Mouse (Mus musculus) c-Kit-positive CD71-positive TER-119-negative erythroid progenitor cells, embryonic 14.5 days (primary cell): Measurements from ENCODE around the gene Rnf225.
"Not testable (repeated sequence)": the region's sequence is repeated elsewhere in the genome, so short reads cannot be mapped to it uniquely, and the experiment has no call there.

ENCODE experiments used
- DNase-seq: peaks from one replicate; pipeline ENCODE4 v3.0.0-alpha.2; 2013; ENCODE audit warnings: low read depth

Rnf225 gene

DNA sequence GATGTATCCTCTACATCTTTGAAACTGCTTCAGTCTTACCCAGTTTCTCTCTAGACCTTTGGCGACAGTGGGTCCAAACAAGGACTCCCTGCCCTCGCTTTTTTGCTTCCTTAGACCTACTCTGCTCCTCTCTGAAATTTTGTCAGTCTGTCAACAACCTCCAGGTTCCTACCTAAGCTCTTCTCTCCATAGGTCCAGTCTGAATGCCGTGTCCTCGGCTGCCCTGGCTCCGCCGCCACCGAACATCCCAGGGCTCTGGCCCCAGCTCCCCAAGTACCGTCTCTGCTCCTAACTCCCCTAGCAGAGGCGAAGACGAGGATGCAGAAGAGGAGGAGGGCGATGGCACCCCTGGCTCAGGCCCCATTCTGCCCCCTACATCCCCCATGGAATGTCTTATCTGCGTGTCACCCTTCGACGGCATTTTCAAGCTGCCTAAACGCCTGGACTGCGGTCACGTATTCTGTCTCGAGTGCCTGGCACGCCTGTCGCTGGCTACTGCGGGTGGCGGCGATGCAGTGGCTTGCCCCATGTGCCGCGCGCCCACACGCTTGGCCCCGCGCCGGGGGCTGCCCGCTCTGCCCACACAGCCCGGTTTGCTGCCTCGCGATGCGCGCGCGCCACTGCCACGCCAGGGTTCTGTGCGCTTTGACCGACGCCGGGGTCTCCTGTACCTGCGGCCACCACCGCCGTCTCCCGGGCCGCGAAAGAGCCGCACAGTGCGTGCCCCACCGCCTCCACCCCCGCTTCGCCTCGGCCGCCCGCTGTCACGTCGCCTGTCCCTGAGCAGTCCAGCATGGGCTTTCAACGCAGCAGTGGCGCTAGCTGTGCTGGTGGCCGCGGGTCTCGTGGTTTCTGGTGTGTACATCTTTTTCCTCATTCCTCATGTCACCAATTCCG lies 725 bp downstream of the Rnf225 start:
- DNase-seq: no peak

DNA sequence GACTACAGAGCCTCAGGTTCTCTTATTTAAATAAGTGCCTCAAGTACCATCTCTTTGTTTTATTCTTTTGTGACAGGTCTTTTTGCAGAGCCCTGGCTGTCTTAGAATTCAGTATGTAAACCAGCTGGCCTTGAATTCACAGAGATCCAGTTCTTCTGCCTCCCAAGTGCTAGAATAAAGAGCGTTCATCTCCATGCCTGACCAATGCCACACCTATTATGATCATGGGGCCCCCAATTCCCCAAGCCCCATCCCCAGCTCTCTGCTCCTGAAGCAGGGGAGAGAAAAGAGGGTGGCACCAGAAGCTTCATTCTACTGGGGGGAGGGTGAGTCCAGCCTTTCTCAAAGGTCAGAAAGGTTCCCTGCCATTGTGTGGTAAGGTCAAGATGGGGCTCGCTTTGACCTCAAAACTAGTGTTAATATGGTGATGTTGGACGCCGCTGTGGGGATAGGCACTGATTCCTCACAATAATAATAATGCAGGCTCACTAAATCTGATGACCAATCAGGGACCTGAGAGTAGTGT lies 6.5 kb downstream of the Rnf225 start:
- DNase-seq: no peak

DNA sequence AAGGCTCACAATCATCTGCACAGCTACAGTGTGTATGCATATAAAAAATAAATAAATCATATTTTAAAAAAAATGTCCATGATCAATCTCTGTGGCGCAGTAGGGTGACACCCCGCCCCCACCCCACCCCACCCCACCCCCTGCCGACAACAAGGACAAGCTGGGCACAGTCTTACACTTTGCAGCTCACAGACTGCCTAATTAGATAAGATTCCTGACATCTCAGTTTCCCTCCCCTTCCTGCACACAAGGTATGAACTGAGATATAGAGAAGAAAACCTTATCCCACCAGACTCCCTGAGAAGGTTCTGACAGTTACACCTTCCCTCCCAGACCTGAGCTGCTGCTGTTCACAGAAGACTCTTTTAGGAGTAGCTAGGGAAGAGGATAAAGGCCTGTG lies 7.6 kb downstream of the Rnf225 start:
- no peak for DNase-seq

DNA sequence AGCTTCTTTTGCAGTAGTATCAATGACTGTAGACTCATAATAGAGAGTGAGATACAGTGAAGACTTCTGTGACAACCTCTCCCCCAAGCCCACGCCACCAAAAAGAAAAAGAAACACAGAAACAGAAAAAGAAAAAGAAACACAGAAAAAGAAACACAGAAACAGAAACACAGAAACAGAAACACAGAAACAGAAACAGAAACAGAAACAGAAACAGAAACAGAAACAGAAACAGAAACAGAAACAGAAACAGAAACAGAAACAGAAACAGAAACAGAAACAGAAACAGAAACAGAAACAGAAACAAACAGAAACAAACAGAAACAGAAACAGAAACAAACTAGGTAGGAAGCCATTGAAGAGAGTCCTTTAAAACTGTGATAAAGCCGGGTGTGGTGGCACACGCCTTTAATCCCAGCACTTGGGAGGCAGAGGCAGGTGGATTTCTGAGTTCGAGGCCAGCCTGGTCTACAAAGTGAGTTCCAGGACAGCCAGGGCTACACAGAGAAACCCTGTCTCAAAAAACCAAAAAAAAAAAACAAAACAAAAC lies 10.1 kb downstream of the Rnf225 start:
- not testable (repeated sequence) for DNase-seq

DNA sequence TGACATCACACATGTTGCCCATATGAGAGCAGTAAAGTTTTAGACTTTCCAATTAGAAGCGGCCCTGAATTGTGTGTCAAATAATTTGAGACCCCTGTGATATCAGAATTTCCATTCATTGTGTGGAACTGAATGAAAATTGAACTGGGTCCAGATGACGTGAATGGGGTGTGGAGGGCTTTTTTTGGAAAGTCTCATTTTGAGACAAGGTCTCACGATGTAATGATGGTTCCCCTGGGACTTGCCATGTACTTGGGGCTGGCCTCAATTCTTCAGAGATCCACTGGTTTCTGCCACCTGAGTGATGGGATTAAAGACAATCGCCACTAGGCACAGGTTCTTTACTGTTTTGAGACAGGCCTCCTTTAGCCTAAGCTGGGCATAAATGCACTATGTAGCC lies 13.4 kb downstream of the Rnf225 start:
- no peak for DNase-seq

DNA sequence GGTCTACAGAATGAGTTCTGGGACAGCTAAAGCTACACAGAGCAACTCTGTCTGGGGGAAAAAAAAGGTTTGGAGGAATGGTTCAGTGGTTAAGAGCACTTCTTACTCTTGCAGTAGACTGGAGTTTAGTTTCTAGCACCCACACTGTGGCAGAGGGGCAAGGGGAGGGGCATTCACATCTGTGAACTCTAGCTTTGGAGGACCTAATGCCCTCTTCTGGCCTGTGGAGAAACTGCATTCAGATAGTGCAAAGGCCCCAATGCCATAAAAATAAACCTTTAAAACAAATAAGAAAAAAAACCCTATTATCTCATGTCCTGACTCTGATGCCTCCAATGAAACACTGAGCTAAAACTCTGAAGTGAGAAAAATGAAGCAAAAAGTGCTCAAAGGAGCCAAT lies 16.3 kb downstream of the Rnf225 start:
- no peak for DNase-seq

DNA sequence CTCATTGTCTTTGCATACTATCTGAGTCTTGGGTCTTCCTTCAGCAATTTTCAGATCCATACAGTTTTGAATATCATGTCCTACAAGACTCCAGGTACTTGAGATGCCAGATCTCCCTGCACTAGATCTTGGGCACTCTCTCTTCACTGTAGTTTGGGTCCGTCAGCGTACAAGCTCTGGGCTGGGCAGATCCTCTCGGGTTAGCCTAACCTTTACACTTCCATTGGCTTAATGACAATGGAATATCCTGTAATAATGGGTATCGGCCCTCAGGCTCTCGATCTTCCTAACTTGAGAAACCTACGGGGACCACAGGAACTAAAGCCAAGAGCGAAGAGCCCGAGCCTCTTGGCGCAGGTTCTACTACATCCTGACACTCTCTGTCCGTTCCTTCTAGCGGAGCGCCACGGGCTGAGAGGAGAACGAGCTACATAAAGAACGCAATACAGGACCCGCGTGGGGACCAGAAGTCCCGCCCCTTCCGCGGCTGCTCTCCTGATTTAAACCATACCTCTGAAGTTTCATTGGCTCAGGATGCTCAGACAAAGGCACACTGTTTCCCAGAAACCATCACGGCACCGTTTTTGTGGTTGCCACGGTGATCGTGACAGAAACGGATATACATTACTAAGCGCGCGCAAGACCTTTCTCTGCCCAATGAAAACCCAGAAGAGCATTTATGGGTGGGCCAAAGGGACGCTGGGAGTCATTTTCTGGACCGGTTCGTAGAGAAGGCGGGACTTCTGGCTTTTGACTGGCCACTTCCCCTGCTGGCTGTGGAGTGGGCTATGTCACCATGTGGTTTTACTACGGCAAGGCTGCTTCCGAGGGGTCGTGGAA lies 22.0 kb downstream of the Rnf225 start:
- peak; percentile 89 for DNase-seq

DNA sequence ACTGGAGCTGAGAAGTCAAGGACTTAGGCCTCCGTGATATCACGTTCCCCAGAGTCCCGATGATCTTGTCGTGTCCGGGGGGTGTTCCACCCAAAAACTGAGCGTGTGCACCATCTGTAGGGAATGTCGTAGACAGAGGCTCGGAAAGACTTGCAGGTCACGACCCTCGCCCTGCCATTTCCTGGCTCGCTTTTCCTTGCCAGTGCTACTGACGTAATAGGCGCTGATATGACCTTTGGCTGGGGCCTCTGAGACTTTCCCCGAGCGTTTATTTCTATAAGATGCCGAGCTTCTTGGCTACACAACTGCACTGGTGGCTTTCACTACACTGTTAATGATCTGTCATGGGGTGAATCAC lies 22.6 kb downstream of the Rnf225 start:
- no peak for DNase-seq

DNA sequence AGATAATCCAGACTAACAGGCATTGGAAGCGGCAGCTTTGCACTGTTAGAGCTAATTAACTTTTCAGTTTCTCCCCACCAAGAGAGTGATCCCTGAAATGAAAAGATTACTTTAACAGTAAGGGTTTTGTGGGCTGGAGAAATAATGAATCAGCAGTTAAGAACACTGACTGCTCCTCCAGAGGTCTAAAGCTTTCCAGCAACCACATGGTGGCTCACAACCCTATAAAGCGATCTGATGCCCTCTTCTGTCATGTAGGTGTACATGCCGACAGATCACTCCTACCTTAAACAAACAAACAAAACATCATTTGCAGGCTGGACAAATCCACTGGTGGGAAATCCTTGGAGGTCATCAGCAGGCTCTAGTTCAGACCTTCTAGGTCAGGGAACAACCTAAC lies 27.7 kb downstream of the Rnf225 start:
- no peak for DNase-seq

DNA sequence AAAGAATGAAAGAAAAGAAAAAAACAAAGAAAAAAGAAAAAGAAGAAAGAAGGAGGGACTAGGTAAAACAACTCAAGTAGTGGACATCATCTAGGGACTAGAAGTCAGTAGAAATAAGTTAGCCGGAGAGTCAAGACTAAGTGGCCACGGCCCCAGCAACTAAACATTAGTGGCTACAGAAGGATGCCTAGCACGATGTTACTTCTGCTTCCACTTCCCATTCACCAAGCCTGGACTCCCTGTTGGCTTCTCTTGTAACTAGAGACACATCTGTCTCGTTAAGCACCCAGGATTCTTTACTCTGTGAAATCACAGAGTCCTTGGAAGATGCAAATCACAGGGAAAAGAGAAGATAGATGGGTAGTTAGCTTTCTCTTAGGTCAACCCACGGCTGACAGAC lies 30.3 kb downstream of the Rnf225 start:
- no peak for DNase-seq

DNA sequence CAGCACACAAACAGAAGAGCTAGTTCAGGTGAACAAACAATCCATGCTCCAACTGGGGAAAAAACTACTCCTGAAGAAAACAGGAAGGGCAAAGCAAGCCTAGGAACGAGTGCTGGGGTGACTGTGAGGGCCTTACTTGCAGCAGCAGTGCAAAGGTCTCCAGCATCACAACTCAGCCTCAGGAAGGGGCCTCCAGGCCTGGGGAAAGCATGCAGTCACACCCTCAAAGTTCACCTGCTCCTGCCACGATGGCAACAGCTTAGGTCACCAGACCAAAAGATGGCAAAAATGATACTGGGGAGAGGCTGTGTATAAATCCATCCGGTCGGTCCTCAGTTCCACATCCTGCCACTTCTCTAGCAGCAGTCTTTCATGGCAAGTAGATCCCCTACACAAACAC lies 31.7 kb downstream of the Rnf225 start:
- DNase-seq: no peak

DNA sequence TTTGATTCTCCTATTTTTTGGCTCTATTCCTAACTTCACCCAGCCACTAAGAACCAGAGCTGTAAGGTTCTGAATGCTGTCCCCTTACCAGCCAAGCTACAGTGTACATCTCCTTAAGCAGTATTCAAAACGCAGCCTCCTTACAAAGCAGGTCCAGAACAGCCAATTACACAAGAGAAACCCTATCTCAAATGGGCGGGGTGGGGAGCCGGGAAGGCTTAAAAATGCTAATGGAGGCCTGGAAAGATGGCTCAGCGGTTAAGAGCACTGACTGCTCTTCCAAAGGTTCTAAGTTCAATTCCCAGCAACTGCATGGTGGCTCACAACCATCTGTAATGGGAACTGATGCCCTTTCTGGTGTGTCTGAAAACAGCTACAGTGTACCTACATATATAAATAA lies 32.5 kb downstream of the Rnf225 start:
- no peak for DNase-seq

DNA sequence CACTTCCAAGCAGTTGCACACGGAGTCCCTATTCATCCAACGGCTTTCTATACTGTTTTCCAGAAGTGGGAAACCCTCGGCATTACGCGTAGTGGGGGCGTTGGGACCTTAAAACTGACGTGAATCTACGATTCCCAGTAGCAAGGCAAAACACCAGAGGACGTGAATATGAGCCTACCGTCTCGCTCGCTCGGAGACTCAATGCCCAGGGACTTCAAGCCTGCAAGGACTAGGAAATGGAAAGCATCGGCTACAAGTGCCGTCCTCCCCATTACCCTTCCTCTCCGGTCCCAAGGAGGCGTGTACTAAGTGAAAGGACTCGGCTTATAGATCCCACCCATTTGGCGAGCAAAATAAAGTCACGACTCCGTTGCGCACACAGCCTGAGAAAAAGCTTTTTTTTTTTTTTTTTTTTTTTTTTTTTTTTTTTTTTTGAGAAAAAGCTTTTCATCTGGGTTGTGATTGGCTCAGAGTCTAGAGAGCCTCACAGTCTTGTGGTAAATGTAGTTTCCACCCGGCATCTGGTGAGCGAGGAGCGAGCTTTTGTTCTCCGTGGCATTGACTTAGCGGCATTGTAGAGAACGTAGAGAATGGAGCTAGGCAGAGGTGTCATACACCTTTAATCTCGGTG lies 34.4 kb downstream of the Rnf225 start:
- peak; percentile 63 for DNase-seq

DNA sequence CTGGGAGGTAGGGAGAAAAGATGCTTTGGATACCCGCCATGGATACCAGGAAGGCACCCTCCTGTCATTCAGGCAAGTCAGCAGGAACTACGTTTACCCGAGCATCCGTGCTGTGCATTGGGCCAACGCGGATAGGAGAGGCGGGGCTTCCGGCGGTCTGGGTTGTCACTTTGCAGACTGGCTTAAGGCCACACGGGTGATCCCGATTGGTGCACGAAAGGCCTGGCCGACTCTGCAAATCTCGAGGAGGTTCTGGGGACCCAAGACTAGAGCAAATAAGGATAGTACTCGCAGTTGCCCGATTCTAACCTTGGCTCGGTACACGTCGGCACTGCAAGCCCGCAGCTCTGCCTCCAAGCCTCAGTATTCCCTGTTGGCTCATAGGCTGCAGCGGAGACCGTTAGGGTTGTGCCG lies 38.5 kb downstream of the Rnf225 start, which contains the start of gene Zfp324:
Gene Zfp324, plus strand, starts transcription at position 161 of the 414 bp plus-strand sequence.
- peak; percentile 85 for DNase-seq

DNA sequence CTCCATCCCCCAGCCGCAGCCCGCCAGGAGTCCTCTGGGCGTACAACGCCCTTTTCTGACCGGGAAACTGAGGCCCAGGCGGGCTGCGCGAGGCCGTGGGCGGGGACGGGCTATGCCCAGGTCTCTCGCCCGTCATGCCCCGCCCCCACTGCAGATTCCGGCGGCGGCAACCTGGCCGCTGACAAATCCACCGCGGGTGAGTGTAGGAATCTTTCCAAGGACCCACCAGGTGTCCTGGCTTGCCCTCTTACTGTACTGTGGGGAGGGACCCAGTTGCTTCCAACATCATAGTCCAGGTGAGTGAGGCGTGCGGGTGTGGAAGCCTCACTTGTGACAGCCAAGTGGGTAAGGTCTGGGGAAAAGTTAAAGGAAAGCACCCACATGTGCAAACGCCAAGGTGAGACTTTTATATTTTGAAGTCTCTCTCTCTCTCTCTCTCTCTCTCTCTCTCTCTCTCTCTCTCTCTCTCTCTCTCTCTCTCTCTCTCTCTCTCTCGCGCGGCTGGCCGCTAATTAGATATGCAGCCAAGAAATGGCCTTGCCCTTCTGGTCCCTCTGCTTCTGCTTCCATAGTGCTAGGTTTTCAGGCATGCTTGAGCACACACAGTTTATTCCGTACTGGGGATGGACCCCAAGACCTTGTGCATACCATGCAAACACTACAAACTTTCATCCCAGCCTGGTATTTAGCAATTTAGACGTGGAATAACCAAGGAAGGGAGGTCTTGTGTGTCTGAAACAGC lies 39.1 kb downstream of the Rnf225 start:
- no peak for DNase-seq

DNA sequence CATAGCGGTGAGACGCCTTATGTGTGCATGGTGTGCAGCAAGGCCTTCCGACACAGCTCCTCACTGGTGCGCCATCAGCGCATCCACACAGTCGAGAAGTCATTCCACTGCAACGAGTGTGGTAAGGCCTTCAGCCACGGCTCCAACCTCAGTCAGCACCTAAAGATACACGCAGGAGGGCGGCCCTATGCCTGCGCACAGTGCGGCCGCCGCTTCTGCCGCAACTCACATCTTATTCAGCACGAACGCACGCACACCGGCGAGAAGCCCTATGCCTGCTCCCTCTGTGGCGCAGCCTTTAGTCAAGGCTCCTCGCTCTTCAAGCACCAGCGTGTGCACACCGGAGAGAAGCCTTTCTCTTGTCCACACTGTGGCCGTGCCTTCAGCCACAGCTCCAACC lies 43.7 kb downstream of the Rnf225 start:
- no peak for DNase-seq

DNA sequence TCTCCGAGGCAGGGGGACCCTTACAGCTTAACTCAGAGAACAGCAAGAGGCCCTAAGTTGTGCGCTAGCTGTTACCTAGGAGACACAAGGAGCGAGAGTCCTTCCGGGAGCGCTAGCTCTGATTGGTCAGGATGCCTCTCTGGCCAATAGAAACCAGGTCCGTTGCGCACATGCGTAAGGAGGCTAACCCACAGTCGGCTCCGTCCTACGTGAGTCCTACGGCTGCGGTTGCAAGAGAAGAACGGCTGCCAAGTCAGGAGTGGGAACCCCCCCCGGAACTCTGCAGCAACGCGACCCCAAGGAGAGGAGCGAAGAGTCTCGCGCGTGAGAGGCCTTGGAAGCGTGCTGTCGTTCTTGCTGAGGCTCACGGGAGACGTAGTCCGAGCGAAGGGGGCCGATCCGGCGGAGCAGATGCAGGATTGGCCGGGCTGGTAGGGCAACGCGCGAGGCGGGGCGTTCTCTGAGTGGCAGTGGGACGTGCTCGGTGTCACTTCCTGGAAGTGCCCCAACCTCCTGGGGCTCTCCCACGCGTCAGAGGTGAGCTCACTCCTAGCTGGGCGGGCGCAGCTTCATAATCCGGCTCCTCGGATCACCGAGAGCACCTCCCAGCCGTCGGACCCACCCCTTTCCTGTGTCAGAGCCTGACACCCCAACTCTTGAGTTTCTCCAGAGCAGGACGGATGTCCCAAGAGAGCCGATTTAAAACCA lies 50.6 kb downstream of the Rnf225 start, which contains the start of gene Zfp446:
Gene Zfp446, plus strand, starts transcription at position 167 of the 708 bp plus-strand sequence.
- DNase-seq: peak; percentile 94

DNA sequence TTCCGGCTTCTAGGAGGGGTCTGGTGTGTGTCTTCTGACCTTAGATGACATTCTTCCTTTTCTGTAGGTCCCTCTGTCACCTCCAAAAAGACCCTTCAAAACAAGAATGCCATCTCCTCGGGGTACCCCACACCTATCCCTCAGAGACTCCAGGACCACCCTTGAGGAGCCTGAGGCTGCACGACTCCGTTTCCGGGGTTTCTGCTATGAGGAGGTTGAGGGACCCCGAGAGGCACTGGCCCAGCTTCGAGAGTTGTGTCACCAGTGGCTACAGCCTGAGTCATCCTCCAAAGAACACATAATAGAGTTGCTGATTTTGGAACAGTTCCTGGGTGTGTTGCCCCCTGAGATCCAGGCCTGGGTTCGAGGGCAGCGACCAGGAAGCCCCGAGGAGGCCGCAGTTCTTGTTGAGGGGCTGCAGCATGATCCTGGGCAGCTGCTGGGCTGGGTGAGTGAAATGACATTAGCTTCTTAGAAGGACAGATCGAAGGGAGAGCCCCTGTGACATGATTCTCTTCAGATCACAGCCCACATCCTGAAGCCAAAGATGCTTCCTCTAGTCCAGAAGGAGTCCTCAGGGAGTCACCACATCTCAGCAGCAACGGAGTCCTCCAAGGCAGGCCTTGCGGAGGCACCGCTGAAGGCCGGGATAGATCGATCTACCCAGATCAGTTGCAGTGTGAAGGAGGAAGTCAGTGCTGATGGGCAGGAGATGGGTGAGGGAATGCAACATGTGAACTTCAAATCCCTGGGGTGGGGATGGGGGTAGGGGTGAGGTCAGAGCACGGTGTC lies 51.9 kb downstream of the Rnf225 start:
- DNase-seq: no peak

DNA sequence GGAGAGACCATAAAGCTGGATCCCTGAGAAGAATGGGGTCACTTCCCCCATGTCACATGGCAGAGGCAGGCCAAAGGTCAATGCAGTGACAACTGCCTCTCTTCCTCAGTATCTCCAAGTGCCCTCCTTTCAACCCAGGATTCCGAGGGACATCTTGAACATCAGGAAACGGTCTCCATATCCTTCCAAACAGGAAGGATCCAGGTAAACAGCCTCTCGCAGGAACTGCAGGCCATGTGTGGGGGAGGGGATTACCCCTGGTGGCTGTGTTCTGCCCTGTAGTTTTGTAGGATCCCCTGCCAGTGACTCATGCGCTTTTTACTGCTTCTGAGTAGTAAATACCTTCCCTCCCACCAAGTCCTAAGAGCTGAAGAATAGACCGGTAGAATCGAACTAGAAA lies 52.6 kb downstream of the Rnf225 start:
- no peak for DNase-seq

DNA sequence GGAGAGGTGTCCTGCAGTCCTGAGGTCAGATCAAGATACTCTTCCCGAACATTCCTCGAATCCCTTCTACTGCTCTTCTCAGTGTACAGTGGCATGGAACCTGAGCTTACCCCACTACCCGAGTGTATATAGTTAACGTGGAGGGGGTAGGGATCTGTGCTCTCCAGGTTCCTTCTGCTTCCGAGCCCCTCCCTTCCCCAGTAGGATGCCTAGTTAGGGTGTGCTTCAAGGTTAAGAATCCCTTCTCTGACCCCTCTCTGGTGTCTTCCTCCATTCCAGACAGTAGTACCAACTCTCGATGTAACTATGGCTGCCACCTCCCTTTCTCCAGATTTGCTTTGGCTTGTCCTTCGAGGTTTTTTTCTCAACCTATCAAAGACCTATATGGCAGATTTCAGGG lies 53.1 kb downstream of the Rnf225 start:
- DNase-seq: no peak
